Mouse (Mus musculus) brain, embryonic 14.5 days (tissue): ENCODE results near the gene Parva.

Experiments
- CTCF ChIP-seq: fragments of 200-500 bp; IDR thresholded peaks from 2 replicates; pipeline ENCODE4 v1.5.1; 2012; ENCODE audit warnings: inconsistent platforms, mild to moderate bottlenecking, moderate library complexity, borderline replicate concordance; ENCODE audit not compliant: insufficient read depth, insufficient read length; ENCODE audit errors: extremely low read depth
- POLR2A ChIP-seq: fragments of 200-500 bp; IDR thresholded peaks from 2 replicates; pipeline ENCODE4 v1.6.1; 2012; ENCODE audit warnings: mild to moderate bottlenecking, inconsistent platforms, borderline replicate concordance; ENCODE audit not compliant: poor library complexity, insufficient read depth, insufficient read length, severe bottlenecking; ENCODE audit errors: extremely low read depth

GRCm38 (mm10) chr7:112446498-112446897, 19.2 kb downstream of the Parva start:
- no peak for TF ChIP-seq POLR2A
- no peak for TF ChIP-seq CTCF
